Mouse (Mus musculus): ENCODE measurements around the gene Gm20388.

Gene Gm20388

GRCm38 (mm10) chr8:121084210-121084951, 1173.7 kb downstream of the Gm20388 start, which contains the start of gene Foxf1:
Gene Foxf1, plus strand, starts transcription at chr8:121084386.
- DNase-seq (ENCODE audit: low spot score in 2 of 2): peak in 1 of 2 experiments; percentile 58

DNA sequence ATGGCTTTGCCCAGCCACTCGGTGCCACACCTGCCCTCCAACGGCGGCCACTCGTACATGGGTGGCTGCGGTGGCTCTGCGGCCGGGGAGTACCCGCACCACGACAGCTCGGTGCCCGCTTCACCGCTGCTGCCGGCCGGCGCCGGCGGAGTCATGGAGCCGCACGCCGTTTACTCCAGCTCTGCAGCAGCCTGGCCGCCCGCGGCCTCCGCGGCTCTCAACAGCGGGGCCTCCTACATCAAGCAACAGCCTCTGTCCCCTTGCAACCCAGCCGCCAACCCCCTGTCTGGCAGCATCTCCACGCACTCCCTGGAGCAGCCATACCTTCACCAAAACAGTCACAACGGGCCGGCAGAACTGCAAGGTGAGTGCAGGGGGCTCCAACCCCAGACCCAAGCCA, 1174.4 kb downstream of the Gm20388 start:
- no peak for DNase-seq (ENCODE audit: low spot score in 2 of 2)

DNA sequence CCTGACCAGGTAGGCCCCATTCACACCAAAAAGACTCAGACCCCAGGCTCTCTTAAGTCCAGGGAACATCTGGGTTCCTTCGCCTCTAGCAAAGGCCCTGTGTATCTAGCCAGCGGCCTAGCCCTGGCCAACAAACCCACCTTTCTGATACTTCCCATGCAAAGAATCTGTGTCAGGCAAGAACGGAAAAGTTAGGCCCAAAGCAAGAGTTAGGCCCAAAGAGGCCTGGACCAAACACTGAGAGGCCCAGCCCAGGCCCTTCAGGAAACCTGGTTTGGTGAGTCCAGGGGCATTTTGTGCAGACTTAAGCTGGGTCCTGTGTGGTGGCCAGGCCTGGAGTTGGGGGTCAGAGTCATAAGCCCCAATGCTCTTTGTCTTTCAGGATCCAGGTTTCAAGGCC, 1174.9 kb downstream of the Gm20388 start:
- DNase-seq (ENCODE audit: low spot score in 2 of 2): no peak

DNA sequence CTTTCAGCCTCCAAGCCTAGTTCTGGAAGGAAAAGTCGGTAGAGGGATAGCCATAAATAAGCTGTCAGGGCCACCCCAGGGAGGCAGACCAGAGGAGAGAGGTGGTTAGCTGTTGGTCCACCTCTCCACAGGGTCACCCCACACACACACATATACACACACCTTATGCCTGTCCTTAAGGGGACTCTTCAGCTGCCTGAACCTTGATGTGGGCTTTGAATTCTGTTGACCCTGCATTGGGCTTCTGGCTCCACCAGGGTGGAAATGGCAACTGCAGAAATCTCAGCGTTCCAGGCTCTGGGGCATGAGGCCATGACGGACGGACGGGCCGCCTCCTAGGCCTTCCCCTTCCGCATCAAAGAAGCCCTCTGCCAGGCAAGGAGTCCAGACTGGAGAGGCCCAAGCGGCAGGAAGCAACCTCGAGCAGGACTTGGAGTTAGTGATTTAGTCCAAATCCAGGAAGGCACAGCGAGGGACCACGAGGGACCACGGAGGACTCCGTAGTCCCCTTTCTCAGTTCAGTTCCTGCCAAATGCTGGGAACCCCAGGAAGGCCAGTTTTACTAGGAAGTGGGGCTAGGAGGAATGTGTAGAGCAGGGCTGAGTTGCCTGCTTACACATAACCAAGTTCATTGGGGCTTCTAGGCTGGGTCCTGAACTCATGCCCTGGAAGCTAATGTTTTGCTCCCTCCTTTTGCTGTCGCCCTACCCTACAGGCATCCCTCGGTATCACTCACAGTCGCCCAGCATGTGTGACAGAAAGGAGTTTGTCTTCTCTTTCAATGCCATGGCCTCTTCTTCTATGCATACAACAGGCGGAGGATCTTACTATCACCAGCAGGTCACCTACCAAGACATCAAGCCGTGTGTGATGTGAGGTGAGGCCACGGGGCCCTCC, 1175.6 kb downstream of the Gm20388 start:
- DNase-seq (ENCODE audit: low spot score in 2 of 2): no peak

GRCm38 (mm10) chr8:121088281-121088680, 1177.6 kb downstream of the Gm20388 start:
- no peak for DNase-seq (ENCODE audit: low spot score in 2 of 2)

- DNase-seq (ENCODE audit: low spot score in 2 of 2): no peak
Measured at GRCm38 (mm10) chr8:121088871-121089630, 1178.4 kb downstream of the Gm20388 start.

DNA sequence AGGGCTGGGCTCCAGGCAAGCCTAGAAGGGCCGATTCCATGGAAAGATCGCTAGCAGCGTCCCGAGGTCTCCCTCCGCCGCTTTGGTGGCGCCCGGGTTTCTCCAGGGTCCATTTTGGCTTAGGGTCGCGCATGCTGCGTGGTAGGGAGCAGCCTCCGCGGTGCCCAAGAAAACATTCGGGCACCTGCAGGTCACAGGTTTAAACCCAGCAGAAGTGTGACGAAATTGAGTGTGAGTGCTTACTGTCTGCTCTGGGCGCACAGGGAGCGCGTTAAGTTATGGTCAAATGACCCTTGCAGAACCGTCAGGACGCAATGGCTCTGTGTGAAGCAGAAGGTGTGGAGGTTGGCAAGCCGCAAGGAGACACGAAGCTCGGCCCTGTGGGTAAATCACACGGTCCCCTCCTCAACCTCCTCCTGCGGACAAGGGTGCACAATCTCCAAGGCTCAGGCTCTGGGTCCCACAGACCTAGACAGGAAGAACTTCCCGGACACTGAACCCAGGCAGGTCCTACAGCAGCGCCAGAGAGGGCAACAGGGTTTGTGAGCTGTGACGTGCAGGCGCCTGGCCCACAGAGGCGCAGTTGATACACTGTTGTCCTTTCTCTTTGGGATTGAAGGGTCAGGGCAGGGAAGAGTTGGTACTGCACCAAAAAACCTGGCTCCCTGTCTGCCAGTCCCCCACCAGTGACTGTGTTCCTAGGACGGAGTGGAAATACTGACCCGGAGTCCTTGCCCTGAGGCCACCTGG, 1179.2 kb downstream of the Gm20388 start:
- no peak for DNase-seq (ENCODE audit: low spot score in 2 of 2)

DNA sequence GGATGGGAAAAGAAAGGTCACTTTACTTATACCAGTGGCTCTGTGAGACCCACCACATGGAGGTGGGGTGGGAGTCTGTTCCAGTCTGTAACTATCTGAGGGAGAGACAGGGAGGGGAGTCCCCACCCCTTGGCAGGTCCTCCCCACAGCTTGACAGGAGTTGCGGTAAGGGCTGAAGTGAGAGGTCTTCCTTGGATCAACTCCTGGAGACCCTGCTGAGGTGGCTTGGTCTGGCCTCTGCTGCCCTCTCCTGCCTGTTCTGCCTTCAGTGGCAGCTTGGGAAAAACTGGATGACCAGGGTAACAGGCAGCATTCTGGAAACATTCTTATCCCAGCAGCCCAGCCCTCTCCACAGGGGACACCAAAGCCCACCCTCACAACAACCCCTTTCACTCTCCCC, 1180.1 kb downstream of the Gm20388 start:
- DNase-seq (ENCODE audit: low spot score in 2 of 2): no peak

GRCm38 (mm10) chr8:121092141-121092540, 1181.5 kb downstream of the Gm20388 start:
- DNase-seq (ENCODE audit: low spot score in 2 of 2): no peak

GRCm38 (mm10) chr8:121092627-121093026, 1182.0 kb downstream of the Gm20388 start:
- peak; percentile 73 to 81 for DNase-seq (ENCODE audit: low spot score in 2 of 2)

DNA sequence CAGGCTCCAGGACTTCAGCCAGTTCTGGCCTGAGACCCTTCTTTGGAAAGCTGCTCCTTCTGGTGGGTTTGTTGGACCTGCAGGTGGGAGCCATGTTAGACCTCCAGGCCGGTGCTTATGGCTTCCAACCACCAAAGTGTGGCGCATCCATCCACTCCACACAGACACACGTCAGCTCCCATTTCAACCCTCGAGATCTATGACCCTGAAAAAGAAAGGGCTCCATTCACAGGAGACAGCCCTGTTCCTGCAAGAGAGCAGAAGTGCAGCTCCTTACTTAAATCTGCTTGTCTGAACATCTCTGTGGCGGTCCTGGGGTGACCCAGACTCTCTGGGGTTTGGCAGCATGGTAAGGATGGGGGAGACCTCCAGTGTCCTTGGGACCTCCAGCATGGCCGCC, 1182.9 kb downstream of the Gm20388 start:
- no peak for DNase-seq (ENCODE audit: low spot score in 2 of 2)

- peak in 1 of 2 experiments; percentile 63 for DNase-seq (ENCODE audit: low spot score in 2 of 2)
Measured at GRCm38 (mm10) chr8:121104049-121104818, 1193.6 kb downstream of the Gm20388 start.

GRCm38 (mm10) chr8:121107668-121108656, 1197.3 kb downstream of the Gm20388 start, which contains the start of gene Mthfsd:
Gene Mthfsd, minus strand, starts transcription at chr8:121108392.
- peak; percentile 97 to 99 for DNase-seq (ENCODE audit: low spot score in 2 of 2)

GRCm38 (mm10) chr8:121108657-121109056, 1198.0 kb downstream of the Gm20388 start:
- DNase-seq (ENCODE audit: low spot score in 2 of 2): no peak

- DNase-seq (ENCODE audit: low spot score in 2 of 2): no peak
Measured at GRCm38 (mm10) chr8:121111145-121111907, 1200.7 kb downstream of the Gm20388 start.

GRCm38 (mm10) chr8:121113261-121113660, 1202.6 kb downstream of the Gm20388 start:
- peak; percentile 94 to 97 for DNase-seq (ENCODE audit: low spot score in 2 of 2)

GRCm38 (mm10) chr8:121115136-121115535, 1204.5 kb downstream of the Gm20388 start:
- DNase-seq (ENCODE audit: low spot score in 2 of 2): no peak

DNA sequence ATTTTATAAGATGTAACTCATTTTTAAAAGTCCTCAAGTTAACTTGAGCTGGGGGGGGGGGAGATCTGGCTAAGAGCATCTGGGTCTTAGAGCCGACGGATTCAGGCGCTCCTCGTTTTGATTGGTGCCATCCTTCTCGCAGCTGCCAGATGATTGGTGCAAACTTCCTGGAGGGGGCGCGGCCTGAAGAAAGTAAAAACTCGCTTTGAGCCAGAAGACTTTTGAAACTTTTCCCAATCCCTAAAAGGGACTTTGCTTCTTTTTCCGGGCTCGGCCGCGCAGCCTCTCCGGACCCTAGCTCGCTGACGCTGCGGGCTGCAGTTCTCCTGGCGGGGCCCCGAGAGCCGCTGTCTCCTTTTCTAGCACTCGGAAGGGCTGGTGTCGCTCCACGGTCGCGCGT, 1205.3 kb downstream of the Gm20388 start, which contains the start of gene Foxc2:
Gene Foxc2, plus strand, starts transcription at position 224 of the 400 bp plus-strand sequence.
- peak; percentile 58 to 81 for DNase-seq (ENCODE audit: low spot score in 2 of 2)

All from urinary bladder, adult 18-20 months (tissue).